Mouse (Mus musculus) midbrain, embryonic 10.5 days (tissue): ENCODE measurements around the gene Mettl26. TPM values are rescaled to one million over a fixed set of nuclear protein-coding genes. Genes with fewer than 3 reads are reported as not detected.

ENCODE experiments used
- DNase-seq: peaks from one replicate; pipeline ENCODE4 v3.0.0-alpha.2; 2017; ENCODE audit warnings: low spot score
- H3K27ac ChIP-seq: fragments of 300-500 bp; sonication (generic); replicated peaks from 2 replicates; pipeline ENCODE4 v1.5.1; 2016; ENCODE audit warnings: mild to moderate bottlenecking
- H3K27me3 ChIP-seq: fragments of 300-500 bp; sonication (generic); 2 replicates; pipeline ENCODE4 v1.6.1; 2016; ENCODE audit warnings: low read depth, mild to moderate bottlenecking; ENCODE audit not compliant: poor library complexity, severe bottlenecking
- H3K36me3 ChIP-seq: fragments of 300-500 bp; sonication (generic); 2 replicates; pipeline ENCODE4 v1.6.1; 2016; ENCODE audit warnings: mild to moderate bottlenecking, moderate library complexity
- H3K4me1 ChIP-seq: fragments of 300-500 bp; sonication (generic); 2 replicates; pipeline ENCODE4 v1.6.1; 2016
- H3K4me3 ChIP-seq: fragments of 300-500 bp; sonication (generic); 2 replicates; pipeline ENCODE4 v1.5.1; 2016; ENCODE audit warnings: mild to moderate bottlenecking, moderate library complexity
- H3K9me3 ChIP-seq: fragments of 300-500 bp; sonication (generic); replicated peaks from 2 replicates; pipeline ENCODE4 v1.6.1; 2016; ENCODE audit warnings: mild to moderate bottlenecking
- WGBS: fragments of 180-500 bp; shearing (Covaris S2); methylation state at CpG from one replicate; pipeline ENCODE4 v1.1.7; 2016; 5-methylcytosine and 5-hydroxymethylcytosine counted together
- polyA plus RNA-seq: library from polyadenylated mRNA; unstranded; fragments of >200 nt; fragmentation: Nextera tagmentation; extraction: Ambion mirVana; gene quantifications from 2 replicates; pipeline ENCODE4 v1.2.1, GENCODE M21; 2016

Mettl26 gene
- polyA plus RNA-seq, 1 experiment from 2014 or later: 80.4 TPM

DNA sequence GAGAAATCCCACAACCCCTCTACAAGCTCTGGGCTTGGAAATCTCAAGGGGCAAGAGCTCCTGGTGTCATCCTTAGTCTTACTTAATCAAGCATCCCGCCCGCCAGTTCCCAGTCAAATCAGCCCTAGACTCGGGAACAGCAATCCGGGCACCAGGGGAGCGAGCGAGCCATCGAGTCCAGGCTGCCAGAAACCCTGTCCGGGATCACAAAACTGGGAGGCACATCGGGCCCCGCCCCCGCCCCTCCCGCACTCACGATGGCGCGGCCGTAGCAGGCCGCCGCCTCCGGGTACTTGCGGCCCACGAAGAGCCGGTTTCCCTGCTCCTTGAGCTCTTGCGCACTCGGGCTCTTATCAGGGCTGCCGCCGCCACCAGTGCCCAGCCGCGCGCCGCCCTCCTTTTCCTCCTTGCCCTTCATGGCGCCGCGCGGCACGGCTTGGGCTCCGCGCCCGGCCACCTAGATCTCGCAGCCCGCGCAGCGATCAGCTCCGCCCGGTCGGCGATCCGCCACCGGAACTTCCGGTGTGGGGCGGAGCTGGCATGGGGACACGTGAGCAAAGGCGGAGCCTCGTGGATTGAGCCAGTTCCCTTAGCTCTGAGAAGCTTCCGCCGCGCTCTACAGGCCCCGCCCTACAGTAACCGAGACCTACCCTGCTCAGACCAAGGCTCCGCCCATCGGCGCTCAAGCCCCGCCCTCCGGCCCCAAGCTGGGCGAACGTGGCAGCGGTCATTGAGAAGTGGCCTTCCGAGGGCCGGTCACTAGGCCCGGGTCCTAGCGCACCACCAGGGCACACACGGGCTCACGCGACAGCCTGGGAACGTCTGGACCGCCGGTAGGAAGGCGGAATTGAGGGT lies 42.2 kb upstream of the Mettl26 start:
- Histone ChIP-seq H3K27ac (peak overlapping the region; percentile 96), H3K4me1 (peaks cover 92% of the 10 kb centered on the region), H3K27me3 (no peaks in the 10 kb centered on the region), H3K36me3 (peaks cover 57% of the 10 kb centered on the region), H3K4me3 (peak overlapping the region; percentile 89), H3K9me3 (no peaks in the 10 kb centered on the region)
- under 1% methylated on average over 73 of the region's 77 CpGs for WGBS
- DNase-seq: peak; percentile 100

DNA sequence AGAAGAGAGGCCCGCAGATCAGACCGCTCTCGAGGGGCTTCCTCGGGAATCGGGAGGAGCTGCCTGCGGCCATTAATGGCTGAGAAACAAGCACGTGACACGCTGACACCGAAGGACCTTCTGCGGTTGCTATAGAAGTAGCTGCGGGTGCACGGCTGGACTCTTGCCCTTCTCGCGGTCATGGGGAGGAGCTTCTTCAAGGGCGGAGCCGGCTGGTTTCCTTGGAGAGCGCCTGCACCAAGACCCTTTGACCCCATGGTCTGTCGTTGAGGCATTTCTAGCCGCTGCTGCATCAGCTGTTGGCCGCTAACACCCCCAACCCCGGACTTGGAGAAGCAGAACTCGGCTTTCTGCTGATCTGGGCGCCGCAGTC lies 41.6 kb upstream of the Mettl26 start, which contains the start of gene Stub1:
Gene Stub1, minus strand, starts transcription at position 114 of the 373 bp plus-strand sequence.
- Histone ChIP-seq H3K9me3 (no peaks in the 10 kb centered on the region), H3K27me3 (no peaks in the 10 kb centered on the region), H3K36me3 (peaks cover 57% of the 10 kb centered on the region), H3K27ac (peak within 1 kb of the TSS; percentile 96), H3K4me3 (peak within 1 kb of the TSS; percentile 89), H3K4me1 (peaks cover 92% of the 10 kb centered on the region)
- under 1% methylated on average over 24 of the region's 24 CpGs for WGBS
- peak; percentile 94 for DNase-seq

DNA sequence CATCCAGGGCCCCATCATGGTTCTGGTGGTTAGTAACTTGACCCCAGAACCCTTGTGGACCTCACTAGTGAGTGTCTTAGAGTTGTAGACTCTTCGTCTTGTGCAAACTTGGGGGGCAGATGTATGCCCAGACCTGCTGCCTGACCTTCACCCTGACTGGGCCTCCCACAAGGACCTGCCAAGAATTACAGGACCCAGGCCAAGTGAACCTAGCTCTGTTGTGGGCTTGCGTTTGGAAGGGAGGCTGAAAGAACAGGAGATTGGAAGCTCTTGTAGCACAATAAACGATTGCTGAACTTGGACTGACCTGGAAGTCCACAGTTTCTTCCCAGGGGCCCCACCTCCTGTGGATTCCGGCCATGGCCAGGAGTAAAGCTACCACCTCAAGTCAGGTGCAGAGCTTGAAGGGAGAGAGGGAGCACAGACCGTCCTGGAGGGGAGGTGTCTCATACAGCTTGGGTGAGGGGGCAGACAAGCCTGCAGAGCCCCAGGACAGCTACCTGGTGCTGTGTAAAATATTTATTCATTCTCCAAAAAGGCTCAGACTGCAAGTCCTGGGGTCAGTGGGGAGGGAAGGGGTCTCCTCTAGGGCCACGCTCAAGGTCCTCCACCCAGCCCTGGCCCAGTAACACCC lies 40.8 kb upstream of the Mettl26 start:
- 66% methylated on average over 6 of the region's 6 CpGs for WGBS
- Histone ChIP-seq H3K27ac (peak overlapping the region; percentile 96), H3K27me3 (no peaks in the 10 kb centered on the region), H3K4me3 (peak overlapping the region; percentile 89), H3K36me3 (peaks cover 64% of the 10 kb centered on the region), H3K9me3 (no peaks in the 10 kb centered on the region), H3K4me1 (peaks cover 85% of the 10 kb centered on the region)
- no peak for DNase-seq

DNA sequence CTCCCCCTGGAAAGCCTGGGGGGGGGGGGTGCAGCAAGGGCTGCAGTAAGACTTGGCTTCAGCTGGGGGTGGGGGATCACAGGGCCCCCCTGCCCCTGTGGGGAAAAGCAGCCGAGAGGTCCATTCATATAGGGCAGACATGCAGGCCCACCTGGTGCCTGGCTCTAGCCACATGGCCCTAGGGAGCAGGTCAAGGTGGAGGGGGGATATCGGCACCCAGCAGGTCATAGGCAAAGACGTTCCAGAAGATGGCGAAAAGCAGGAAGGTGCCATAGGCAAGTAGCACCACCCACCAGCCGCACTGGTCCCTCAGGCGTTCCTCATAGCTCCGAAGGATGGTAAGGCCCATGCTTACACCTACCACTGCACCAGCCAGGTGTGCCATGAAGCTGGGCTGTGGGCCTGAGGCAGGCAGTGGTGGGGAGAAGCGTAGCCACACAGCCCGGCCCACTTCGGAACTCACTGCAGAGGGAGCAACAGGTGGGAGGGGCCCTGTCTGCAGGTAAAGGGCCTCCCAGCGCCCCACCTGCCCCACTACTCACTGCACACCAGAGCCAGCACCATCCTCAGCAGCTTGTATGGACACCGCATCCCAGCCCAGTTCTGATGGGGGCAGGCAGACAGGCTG lies 40.2 kb upstream of the Mettl26 start:
- Histone ChIP-seq H3K9me3 (no peaks in the 10 kb centered on the region), H3K4me3 (peak overlapping the region; percentile 89), H3K27me3 (no peaks in the 10 kb centered on the region), H3K27ac (peak overlapping the region; percentile 96), H3K4me1 (peaks cover 84% of the 10 kb centered on the region), H3K36me3 (peaks cover 67% of the 10 kb centered on the region)
- no peak for DNase-seq
- 90% methylated on average over 12 of the region's 12 CpGs for WGBS

DNA sequence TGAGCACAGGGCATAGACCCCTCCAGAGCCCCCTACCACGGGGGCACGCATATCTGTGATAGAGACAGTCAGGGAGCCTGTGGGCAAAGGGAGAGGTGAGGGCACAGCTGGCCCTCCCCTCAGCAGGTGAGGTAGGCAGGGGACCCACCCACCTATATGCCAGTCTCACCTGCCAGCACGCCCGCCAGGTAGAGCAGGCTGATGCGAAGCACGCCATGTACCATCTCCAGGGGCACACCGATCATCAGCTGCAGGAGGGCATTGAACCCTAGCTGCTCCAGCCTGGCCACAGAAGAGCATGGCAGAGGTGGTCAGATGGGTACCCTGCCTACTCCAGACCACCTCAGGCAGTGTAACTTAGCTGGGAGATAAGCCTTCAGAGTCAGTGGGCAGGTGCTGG lies 39.6 kb upstream of the Mettl26 start:
- H3K4me3 ChIP-seq: peak overlapping the region; percentile 89
- H3K27ac ChIP-seq: no peak overlapping the region
- H3K9me3 ChIP-seq: no peaks in the 10 kb centered on the region
- WGBS: 94% methylated on average over 7 of the region's 7 CpGs
- no peaks in the 10 kb centered on the region for H3K27me3 ChIP-seq
- DNase-seq: no peak
- H3K4me1 ChIP-seq: peaks cover 79% of the 10 kb centered on the region
- peaks cover 67% of the 10 kb centered on the region for H3K36me3 ChIP-seq

DNA sequence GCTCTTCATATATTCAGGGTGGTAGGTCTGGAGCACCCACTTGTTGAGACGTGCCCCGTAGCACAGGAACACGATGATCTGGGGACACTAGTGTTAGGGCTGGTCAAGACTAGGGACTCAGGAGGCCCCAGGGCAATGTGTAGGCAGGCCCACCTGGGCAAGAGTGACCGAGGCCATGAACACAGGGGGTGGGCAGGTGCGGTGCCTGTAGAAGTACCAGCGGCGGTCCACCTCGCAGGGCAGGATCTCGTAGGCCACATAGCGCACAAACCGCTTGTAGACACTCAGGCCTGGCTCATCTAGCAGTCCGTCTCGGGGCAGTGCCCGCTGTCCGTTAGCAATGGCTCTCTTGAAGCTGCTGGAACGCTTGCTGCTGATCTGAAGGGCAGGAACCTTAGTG lies 39.1 kb upstream of the Mettl26 start:
- H3K4me3 ChIP-seq: peak overlapping the region; percentile 89
- WGBS: 95% methylated on average over 16 of the region's 16 CpGs
- H3K27me3 ChIP-seq: no peaks in the 10 kb centered on the region
- H3K27ac ChIP-seq: 0 out of 2 replicates have a peak overlapping the region, but pooled peaks have one; percentile 29
- peaks cover 67% of the 10 kb centered on the region for H3K36me3 ChIP-seq
- H3K4me1 ChIP-seq: peaks cover 73% of the 10 kb centered on the region
- DNase-seq: no peak
- H3K9me3 ChIP-seq: no peaks in the 10 kb centered on the region

DNA sequence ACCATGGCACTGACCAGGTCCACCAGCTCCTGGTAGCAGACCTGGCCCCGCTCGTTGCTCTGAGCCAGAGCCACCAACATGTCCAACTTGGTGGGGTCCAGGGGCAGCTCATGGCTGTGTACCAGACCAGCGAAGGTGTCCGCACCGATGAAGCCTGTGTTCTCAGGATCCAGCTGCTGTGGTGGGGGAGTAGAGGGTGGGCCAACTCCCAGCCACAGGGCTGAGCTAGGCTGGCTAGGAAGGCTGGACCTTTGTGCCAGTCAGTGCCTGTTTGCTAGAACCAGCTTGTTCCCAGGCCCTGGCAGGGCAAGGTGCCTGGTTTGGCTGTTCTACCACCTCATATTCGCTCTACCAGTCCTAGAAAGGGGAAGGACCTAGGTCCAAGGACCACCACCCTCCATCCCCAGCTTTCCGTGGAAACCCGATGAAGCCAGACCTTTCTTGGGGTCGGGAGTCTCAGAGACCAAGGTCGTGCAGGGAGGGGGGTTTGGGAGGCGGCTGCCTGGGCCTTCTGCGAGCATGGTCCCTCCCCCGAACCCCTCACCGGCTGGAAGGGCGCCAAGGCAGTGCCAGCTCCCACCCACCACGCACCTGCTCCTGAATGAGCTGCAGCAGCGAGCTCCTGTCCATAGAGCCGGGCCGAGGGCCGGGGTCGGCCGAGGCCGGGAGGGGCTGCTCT lies 38.3 kb upstream of the Mettl26 start:
- Histone ChIP-seq H3K4me1 (peaks cover 66% of the 10 kb centered on the region), H3K36me3 (peaks cover 67% of the 10 kb centered on the region), H3K4me3 (peak overlapping the region; percentile 89), H3K27ac (peak overlapping the region; percentile 81), H3K27me3 (no peaks in the 10 kb centered on the region), H3K9me3 (no peaks in the 10 kb centered on the region)
- WGBS: 23% methylated on average over 23 of the region's 23 CpGs
- peak; percentile 62 for DNase-seq

DNA sequence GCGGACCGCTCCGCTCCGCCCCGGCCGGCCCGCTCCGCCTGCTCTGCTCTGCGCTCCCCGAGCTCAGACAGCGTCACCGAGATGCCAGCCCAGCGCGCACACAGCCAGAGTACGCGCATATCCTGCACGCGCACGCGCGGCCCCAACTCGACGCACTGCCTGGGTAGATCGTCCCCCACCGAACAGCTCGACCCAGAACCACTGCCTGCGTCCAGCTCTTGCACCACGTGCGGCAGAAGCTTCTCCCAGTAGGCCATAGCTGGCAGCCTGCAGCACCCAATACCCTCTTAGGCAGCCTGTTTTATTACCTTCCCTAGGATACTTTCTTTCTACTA lies 37.8 kb upstream of the Mettl26 start, which contains the start of gene Rhbdl1:
Gene Rhbdl1, minus strand, starts transcription at position 220 of the 335 bp plus-strand sequence.
- WGBS: 2% methylated on average over 29 of the region's 29 CpGs
- H3K27me3 ChIP-seq: no peaks in the 10 kb centered on the region
- peak within 1 kb of the TSS; percentile 89 for H3K4me3 ChIP-seq
- no peaks in the 10 kb centered on the region for H3K9me3 ChIP-seq
- H3K4me1 ChIP-seq: peaks cover 61% of the 10 kb centered on the region
- peaks cover 67% of the 10 kb centered on the region for H3K36me3 ChIP-seq
- H3K27ac ChIP-seq: peak within 1 kb of the TSS; percentile 81
- no peak for DNase-seq

DNA sequence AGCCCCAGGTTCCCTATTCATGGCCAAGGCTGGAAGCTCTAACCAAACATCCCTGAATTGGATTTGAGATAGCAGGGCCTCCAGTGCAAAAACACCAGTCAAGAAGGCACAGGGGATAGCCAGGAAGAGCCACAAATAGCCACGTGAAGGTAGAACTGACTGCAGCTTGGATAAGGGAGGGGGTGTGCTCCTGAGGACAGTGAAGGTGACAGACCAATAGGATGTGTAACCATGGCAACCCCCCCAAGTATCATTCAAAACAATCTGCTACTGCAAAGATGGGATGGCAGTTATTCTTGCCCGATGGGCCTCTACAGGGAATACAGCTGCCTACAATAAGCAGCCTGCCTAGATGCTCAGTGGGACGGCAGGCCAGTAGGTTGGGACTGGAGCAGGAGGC lies 37.3 kb upstream of the Mettl26 start:
- WGBS: 49% methylated on average over 3 of the region's 3 CpGs
- no peak for DNase-seq
- no peaks in the 10 kb centered on the region for H3K9me3 ChIP-seq
- no peaks in the 10 kb centered on the region for H3K27me3 ChIP-seq
- peak overlapping the region; percentile 81; the same call in 1 of the 2 replicates for H3K27ac ChIP-seq
- H3K4me1 ChIP-seq: peaks cover 58% of the 10 kb centered on the region
- peaks cover 71% of the 10 kb centered on the region for H3K36me3 ChIP-seq
- H3K4me3 ChIP-seq: peak overlapping the region; percentile 89

DNA sequence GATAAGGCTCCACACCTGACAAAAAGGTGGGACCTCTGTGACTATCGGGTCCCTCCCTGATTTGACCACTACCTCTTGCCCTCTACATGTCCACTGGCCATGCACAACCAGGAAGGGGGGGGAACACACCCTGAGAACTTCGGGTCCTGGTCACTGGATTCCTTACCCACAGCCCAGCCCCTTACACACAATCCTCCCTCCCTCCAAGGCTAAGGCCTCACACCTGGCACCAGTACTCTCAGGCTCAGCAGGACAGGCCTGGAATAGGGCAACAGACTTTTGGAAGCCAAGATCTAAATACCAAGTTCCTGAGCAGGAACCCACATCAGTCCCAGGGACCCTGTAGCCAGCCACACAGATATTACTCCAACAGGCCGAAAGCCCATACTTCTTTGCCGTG lies 36.0 kb upstream of the Mettl26 start:
- DNase-seq: no peak
- 92% methylated on average over 4 of the region's 4 CpGs for WGBS
- Histone ChIP-seq H3K4me3 (no peak overlapping the region), H3K4me1 (peaks cover 62% of the 10 kb centered on the region), H3K9me3 (no peaks in the 10 kb centered on the region), H3K27ac (no peak overlapping the region), H3K36me3 (peaks cover 80% of the 10 kb centered on the region), H3K27me3 (no peaks in the 10 kb centered on the region)

DNA sequence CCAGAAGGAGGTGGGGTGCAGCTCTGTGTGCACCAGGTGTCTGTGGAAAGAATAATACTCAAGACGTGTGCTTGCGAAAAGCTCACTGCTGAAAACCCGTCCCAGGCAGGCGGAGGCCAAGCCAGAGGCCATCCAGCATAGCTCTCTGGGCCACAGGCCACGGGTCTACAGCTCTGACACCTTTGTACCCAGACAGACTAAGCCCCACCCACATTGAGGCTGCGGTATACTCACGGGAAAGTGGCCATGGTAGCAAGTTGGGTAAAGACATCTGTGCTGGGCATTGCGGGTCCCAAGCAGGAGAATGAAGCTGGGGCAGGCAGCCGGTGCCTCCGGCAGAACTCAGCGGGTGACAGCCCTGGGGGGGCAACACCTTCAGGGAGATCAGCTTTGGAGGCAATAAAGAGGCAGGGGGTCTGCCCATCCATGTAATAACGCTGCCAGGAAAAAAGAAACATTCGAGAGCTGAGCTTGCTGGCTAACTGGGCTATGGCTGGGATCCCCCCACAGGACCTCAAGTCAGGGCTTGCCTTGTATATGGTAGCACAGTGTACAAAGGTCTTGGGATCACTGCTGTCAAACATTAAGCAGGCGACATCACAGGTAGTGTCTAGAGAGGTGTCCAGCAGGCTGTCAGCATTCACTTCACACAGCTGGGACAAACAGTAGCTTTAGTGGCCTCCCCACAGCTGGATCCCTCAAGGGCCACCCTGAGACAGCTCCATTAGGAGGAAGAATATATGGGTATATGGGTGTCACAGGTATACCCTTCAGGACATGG lies 35.2 kb upstream of the Mettl26 start:
- H3K36me3 ChIP-seq: peaks cover 76% of the 10 kb centered on the region
- H3K27ac ChIP-seq: no peak overlapping the region
- peak overlapping the region; percentile 18; the same call in 1 of the 2 replicates for H3K4me3 ChIP-seq

DNA sequence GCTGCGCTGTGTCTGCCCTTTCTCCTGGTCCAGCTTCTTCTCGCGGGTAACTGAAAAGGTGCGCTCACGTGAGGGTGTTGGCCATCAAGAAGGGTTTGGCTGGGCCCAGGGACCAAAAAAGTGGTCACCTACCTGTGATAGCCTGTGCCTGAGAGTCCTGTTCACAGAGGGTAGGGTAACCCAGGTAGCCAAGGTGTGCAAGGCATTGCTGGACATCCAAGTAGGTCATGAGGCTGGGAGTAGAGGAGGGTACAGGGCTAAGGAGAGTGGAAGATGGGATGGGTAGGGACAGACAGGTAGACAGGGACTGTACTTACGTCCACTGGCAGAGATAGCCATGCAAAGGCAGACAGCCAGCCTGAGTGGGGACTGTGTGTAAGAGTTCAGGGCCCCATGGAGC lies 34.4 kb upstream of the Mettl26 start:
- WGBS: 94% methylated on average over 6 of the region's 6 CpGs
- peaks cover 59% of the 10 kb centered on the region for H3K4me1 ChIP-seq
- no peak for DNase-seq
- peaks cover 75% of the 10 kb centered on the region for H3K36me3 ChIP-seq
- H3K9me3 ChIP-seq: no peaks in the 10 kb centered on the region
- no peak overlapping the region for H3K27ac ChIP-seq
- H3K27me3 ChIP-seq: no peaks in the 10 kb centered on the region
- no peak overlapping the region for H3K4me3 ChIP-seq

More for the DNA sequence above, 35.2 kb upstream of the Mettl26 start:
- WGBS: 91% methylated on average over 14 of the region's 14 CpGs
- Histone ChIP-seq H3K27me3 (no peaks in the 10 kb centered on the region), H3K4me1 (peaks cover 61% of the 10 kb centered on the region), H3K9me3 (no peaks in the 10 kb centered on the region)
- no peak for DNase-seq
